Mouse (Mus musculus) limb, embryonic 14.5 days (tissue): Measurements from ENCODE around the gene Kmt2d. TPM values are rescaled to one million over a fixed set of nuclear protein-coding genes. Genes with fewer than 3 reads are reported as not detected.

Experiments
- ATAC-seq: fragments of 200-750 bp; cut with Nextera tagmentation; 2 replicates; pipeline ENCODE4 v1.8.0; 2017; ENCODE audit warnings: low read depth, moderate number of reproducible peaks, moderate TSS enrichment; ENCODE audit not compliant: low FRiP score
- DNase-seq: peaks from one replicate; pipeline ENCODE4 v3.0.0-alpha.2; 2015; ENCODE audit warnings: low spot score
- H3K27ac ChIP-seq: fragments of 300-500 bp; sonication (generic); replicated peaks from 2 replicates; pipeline ENCODE4 v1.5.1; 2014; ENCODE audit warnings: low read depth, mild to moderate bottlenecking, low read length, moderate library complexity, mixed read lengths
- H3K27me3 ChIP-seq: fragments of 300-500 bp; sonication (generic); 2 replicates; pipeline ENCODE4 v1.6.1; 2014; ENCODE audit warnings: low read length, mixed read lengths; ENCODE audit not compliant: control insufficient read depth, insufficient read depth
- H3K36me3 ChIP-seq: fragments of 300-500 bp; sonication (generic); 2 replicates; pipeline ENCODE4 v1.6.1; 2014; ENCODE audit warnings: mild to moderate bottlenecking, low read length, moderate library complexity, mixed read lengths; ENCODE audit not compliant: control insufficient read depth, insufficient read depth
- H3K4me1 ChIP-seq: fragments of 300-500 bp; sonication (generic); 2 replicates; pipeline ENCODE4 v1.6.1; 2014; ENCODE audit warnings: antibody characterized with exemption, low read length, mixed read lengths; ENCODE audit not compliant: control insufficient read depth, insufficient read depth
- H3K4me2 ChIP-seq: fragments of 300-500 bp; sonication (generic); replicated peaks from 2 replicates; pipeline ENCODE4 v1.6.1; 2014; ENCODE audit warnings: low read depth, mild to moderate bottlenecking, low read length, moderate library complexity; ENCODE audit not compliant: severe bottlenecking
- H3K4me3 ChIP-seq: fragments of 300-500 bp; sonication (generic); replicated peaks from 2 replicates; pipeline ENCODE4 v1.5.1; 2014; ENCODE audit warnings: low read length
- H3K9ac ChIP-seq: fragments of 300-500 bp; sonication (generic); 2 replicates; pipeline ENCODE4 v1.6.1; 2014; ENCODE audit warnings: mild to moderate bottlenecking, low read depth, low read length, moderate library complexity; ENCODE audit not compliant: severe bottlenecking
- H3K9me3 ChIP-seq: fragments of 300-500 bp; sonication (generic); 2 replicates; pipeline ENCODE4 v1.6.1; 2016; ENCODE audit warnings: low read length; ENCODE audit not compliant: control insufficient read depth
- POLR2A ChIP-seq: fragments of 200-500 bp; IDR thresholded peaks from 2 replicates; pipeline ENCODE4 v1.8.0; 2012; ENCODE audit warnings: inconsistent platforms, mild to moderate bottlenecking, moderate library complexity, borderline replicate concordance; ENCODE audit not compliant: insufficient read depth, insufficient read length; ENCODE audit errors: extremely low read depth
- WGBS: fragments of 180-500 bp; shearing (Covaris S2); extraction: QIAGEN DNeasy Blood & Tissue Kit; methylation state at CpG from one replicate; pipeline ENCODE4 v1.1.7; 2014; 5-methylcytosine and 5-hydroxymethylcytosine counted together
- polyA plus RNA-seq, 2 experiments: library from polyadenylated mRNA; depleted of rRNA in 1 of 2; stranded (reverse) in 1 of 2; unstranded in 1 of 2; fragments of >200 nt; fragmentation: Nextera tagmentation in 1 of 2; extraction: Ambion mirVana in 1 of 2; gene quantifications; 2 replicates each; pipeline versions ENCODE4 v1.2.1 to v1.2.3; 2012 to 2014

Gene Kmt2d
- polyA plus RNA-seq, 2 experiments: 16.7 to 27.1 TPM

DNA sequence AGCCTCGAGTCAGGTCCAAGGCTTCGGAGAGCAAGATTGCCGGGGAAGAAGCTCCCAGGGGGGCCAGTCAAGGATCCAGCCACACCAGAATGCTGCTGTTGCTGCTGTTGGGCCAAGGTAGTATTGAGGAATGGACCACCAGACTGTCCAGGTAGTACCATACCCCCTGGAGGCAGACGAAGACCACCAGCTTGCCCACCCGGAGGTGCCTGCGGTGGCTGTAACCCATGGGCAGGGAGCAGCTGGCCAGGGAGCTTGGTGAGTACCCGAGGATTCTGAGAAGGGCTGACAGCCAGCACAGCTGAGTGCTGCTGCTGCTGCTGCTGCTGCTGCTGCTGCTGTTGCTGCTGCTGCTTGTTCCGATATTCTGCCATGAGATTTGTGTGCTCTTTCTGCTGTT is 24.9 kb downstream of the Kmt2d start:
- ATAC-seq (no peak), DNase-seq (no peak)
- Histone ChIP-seq H3K27ac (no peak overlapping the region), H3K36me3 (peaks cover 100% of the 10 kb centered on the region), H3K4me1 (no peaks in the 10 kb centered on the region), H3K27me3 (no peaks in the 10 kb centered on the region), H3K4me3 (no peak overlapping the region), H3K9me3 (no peaks in the 10 kb centered on the region), H3K4me2 (no peak overlapping the region), H3K9ac (no peak overlapping the region)
- WGBS: 88% methylated on average over 8 of the region's 8 CpGs
- TF ChIP-seq POLR2A: no peak

DNA sequence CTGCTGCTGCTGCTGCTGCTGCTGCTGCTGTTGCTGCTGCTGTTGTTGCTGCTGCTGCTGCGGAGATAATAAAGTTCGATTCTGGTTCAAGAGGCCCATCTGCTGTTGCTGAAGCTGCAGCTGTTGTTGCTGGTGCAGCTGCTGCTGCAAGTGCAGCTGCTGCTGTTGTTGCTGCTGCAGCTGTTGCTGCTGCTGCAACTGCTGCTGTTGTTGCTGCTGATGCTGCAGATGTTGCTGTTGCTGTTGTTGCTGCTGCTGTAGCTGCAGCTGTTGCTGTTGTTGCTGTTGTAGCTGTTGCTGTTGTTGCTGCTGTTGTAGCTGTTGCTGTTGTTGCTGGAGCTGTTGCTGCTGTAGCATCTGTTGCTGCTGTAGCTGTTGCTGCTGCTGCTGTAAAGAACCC is 25.9 kb downstream of the Kmt2d start:
- H3K36me3 ChIP-seq: peaks cover 100% of the 10 kb centered on the region
- no peak overlapping the region for H3K4me2 ChIP-seq
- no peak overlapping the region for H3K27ac ChIP-seq
- no peaks in the 10 kb centered on the region for H3K4me1 ChIP-seq
- no peak overlapping the region for H3K4me3 ChIP-seq
- TF ChIP-seq POLR2A: no peak
- DNase-seq (no peak), ATAC-seq (no peak)
- H3K9me3 ChIP-seq: no peaks in the 10 kb centered on the region
- 91% methylated on average over 2 of the region's 2 CpGs for WGBS
- no peaks in the 10 kb centered on the region for H3K27me3 ChIP-seq
- no peak overlapping the region for H3K9ac ChIP-seq

DNA sequence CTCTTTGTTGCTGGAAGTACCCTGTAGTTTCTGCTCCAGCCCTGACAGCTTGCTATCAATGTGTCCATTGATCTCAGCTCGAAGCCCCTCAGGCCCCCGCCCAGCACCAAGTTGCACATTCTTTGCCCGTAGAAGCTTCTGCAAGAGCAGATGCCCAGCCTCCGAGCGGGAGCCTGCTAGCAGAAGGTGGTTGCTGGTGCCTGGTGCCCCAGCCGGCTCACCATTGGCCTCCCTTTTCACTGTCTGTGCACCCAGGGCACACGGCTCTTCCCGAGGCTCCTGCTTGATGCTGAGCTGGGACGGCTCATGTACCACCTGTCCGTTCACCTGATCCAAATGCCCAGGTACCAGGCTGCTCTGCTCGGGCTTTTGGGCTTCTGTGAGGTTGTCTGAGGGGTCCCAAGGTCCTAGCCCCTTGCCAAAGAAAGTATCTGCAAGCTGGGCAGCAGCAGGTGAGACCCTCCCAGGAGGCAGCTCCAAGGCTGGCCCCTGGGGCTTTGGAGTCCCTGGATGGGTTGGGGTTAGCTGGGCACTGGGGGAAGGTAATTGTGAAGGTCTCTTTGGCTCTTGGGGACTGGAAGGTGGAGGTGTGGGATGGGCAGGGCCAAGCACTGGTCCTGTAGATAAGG is 27.3 kb downstream of the Kmt2d start:
- Histone ChIP-seq H3K4me3 (no peak overlapping the region), H3K36me3 (peaks cover 100% of the 10 kb centered on the region), H3K27me3 (no peaks in the 10 kb centered on the region), H3K27ac (no peak overlapping the region), H3K9ac (no peak overlapping the region), H3K9me3 (no peaks in the 10 kb centered on the region), H3K4me1 (no peaks in the 10 kb centered on the region), H3K4me2 (no peak overlapping the region)
- DNase-seq: no peak
- WGBS: 92% methylated on average over 11 of the region's 11 CpGs
- TF ChIP-seq POLR2A: no peak
- ATAC-seq: no peak

DNA sequence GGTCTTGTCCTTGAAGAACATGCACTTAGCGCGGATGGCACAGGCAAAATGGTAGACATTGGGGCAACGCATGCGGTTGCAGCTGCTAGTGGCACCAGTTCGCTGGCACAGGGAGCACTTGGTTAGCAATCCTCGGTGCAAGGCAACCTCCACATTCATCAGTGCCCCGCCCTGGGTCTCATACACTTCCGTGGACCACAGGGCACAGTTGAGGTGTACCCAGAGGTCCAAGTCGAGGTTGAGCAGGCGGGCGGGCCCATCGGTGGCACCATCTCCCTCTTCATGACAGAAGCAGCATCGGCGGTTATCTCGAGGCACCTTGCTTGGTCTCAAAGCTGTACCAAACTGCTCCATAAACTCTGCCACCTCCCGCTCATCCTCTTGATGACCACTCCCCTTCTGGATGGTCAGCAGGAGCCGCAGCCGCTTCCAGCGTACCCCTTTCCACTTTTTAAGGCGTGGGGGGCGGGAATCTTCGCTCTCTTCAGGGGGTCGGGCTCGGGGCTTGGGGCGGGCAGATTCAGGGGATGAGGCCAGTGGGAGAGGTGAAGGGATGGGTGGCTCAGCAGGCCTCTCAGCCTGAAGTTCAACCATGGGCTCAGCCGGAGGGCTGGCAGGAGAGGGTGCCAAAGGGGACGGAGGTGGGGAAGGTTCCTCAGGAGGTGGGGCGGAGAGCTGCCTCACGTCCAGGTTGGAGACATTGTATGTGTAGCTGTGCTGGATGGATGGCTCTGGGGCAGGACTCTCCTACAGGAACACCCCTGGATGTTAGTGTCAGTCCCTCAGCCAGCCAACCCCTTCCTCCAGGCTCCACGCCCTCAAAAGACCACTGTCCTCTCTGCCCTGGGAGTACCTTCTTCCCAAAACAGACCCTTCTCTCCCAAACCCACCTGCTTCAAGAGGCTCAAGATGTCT is 31.1 kb downstream of the Kmt2d start:
- H3K9ac ChIP-seq: no peak overlapping the region
- no peak overlapping the region for H3K27ac ChIP-seq
- H3K9me3 ChIP-seq: no peaks in the 10 kb centered on the region
- TF ChIP-seq POLR2A: no peak
- WGBS: 92% methylated on average over 30 of the region's 30 CpGs
- no peaks in the 10 kb centered on the region for H3K4me1 ChIP-seq
- H3K27me3 ChIP-seq: no peaks in the 10 kb centered on the region
- ATAC-seq (no peak), DNase-seq (no peak)
- no peak overlapping the region for H3K4me3 ChIP-seq
- no peak overlapping the region for H3K4me2 ChIP-seq
- peaks cover 99% of the 10 kb centered on the region for H3K36me3 ChIP-seq

DNA sequence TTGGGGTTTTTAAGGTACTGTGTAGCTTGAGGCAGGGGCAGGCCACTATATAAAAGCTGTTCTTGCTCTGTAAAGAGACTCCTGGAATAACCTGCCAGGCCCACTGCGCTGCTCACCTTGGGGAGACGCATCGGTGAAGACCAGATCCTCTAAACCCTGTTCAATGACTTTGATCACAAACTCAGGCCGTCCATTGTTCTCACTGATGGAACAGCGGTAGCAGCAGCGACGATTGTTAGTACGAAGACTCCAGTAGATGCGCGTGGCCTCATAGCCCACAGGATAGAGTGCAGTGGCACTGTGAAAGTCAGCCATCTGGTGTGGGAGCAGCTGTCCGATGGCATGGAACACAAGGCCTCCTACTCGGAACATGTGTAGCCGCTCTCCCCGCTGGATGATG is 31.8 kb downstream of the Kmt2d start:
- no peak for DNase-seq
- Histone ChIP-seq H3K27ac (no peak overlapping the region), H3K27me3 (no peaks in the 10 kb centered on the region), H3K36me3 (peaks cover 99% of the 10 kb centered on the region), H3K4me1 (no peaks in the 10 kb centered on the region), H3K4me3 (no peak overlapping the region), H3K4me2 (no peak overlapping the region), H3K9me3 (no peaks in the 10 kb centered on the region), H3K9ac (no peak overlapping the region)
- no peak for TF ChIP-seq POLR2A
- no peak for ATAC-seq
- WGBS: 93% methylated on average over 14 of the region's 14 CpGs
